ENCODE assay signal across 29 mouse cellular contexts in genomic region chr19:36637223-36637622, GRCm38 (mm10).
"Had no signal": no experiment of that assay in that cellular context is flagged by ENCODE, and none has a peak within 500 bp of the region (broad histone marks: within the 10 kb centered on the region; RNA-seq: fewer than 3 reads in every experiment).

No protein-coding gene starts in this region.

- ATAC-seq: hindbrain, embryonic 16.5 days; hindbrain, postnatal 0 days; inflammation-experienced regulatory T-cells, adult 6 months had no signal

- H3K4me3 ChIP-seq: heart, embryonic 10.5 days; heart, embryonic 12.5 days; heart, embryonic 13.5 days; heart, embryonic 15.5 days; hindbrain, embryonic 10.5 days; hindbrain, embryonic 12.5 days; hindbrain, embryonic 15.5 days; intestine, embryonic 15.5 days; kidney, embryonic 15.5 days; layer of hippocampus, adult 2 months; left cerebral cortex, adult 2 months had no signal

- H3K27me3 ChIP-seq: heart, embryonic 12.5 days; heart, embryonic 13.5 days; heart, embryonic 15.5 days; hindbrain, embryonic 12.5 days; hindbrain, embryonic 15.5 days; intestine, embryonic 15.5 days; kidney, embryonic 15.5 days had no signal

- H3K27ac ChIP-seq: heart, embryonic 10.5 days; heart, embryonic 15.5 days; hindbrain, embryonic 10.5 days; hindbrain, embryonic 12.5 days; hindbrain, embryonic 14.5 days; hindbrain, embryonic 15.5 days; hindbrain, postnatal 0 days; intestine, embryonic 15.5 days; kidney, embryonic 15.5 days; kidney, postnatal 0 days; layer of hippocampus, adult 2 months; left cerebral cortex, adult 2 months had no signal

- H3K9me3 ChIP-seq: heart, embryonic 10.5 days; heart, embryonic 12.5 days; heart, embryonic 13.5 days; heart, embryonic 15.5 days; hindbrain, embryonic 10.5 days; hindbrain, embryonic 15.5 days; intestine, embryonic 15.5 days; kidney, embryonic 15.5 days had no signal

- H3K9ac ChIP-seq: heart, embryonic 12.5 days; heart, embryonic 13.5 days; heart, embryonic 15.5 days; hindbrain, embryonic 12.5 days; hindbrain, embryonic 14.5 days; hindbrain, embryonic 15.5 days; intestine, embryonic 15.5 days; kidney, embryonic 15.5 days had no signal

- DNase-seq: heart, postnatal 10 days; heart, postnatal 14 days; heart, postnatal 36 days; heart, postnatal 4 days; kidney, adult 11 months; kidney, adult 18-20 months; kidney, postnatal 10 days; kidney, postnatal 14 days; kidney, postnatal 25 days; kidney, postnatal 4 days; layer of hippocampus, adult 9-11 months; layer of hippocampus, postnatal 36 days had no signal

- H3K36me3 ChIP-seq: heart, embryonic 15.5 days; hindbrain, embryonic 10.5 days; hindbrain, embryonic 12.5 days; hindbrain, embryonic 15.5 days; intestine, embryonic 15.5 days; kidney, embryonic 15.5 days had no signal

- H3K4me1 ChIP-seq: heart, embryonic 10.5 days; hindbrain, embryonic 12.5 days; hindbrain, embryonic 15.5 days; intestine, embryonic 15.5 days; kidney, embryonic 15.5 days had no signal

- H3K4me2 ChIP-seq: heart, embryonic 11.5 days; heart, embryonic 12.5 days; heart, embryonic 13.5 days; heart, embryonic 15.5 days; hindbrain, embryonic 12.5 days; hindbrain, embryonic 14.5 days; hindbrain, embryonic 15.5 days; intestine, embryonic 15.5 days; kidney, embryonic 15.5 days had no signal
